Comparison of ENCODE assay signal across 10 mouse cellular contexts in the genomic region with DNA sequence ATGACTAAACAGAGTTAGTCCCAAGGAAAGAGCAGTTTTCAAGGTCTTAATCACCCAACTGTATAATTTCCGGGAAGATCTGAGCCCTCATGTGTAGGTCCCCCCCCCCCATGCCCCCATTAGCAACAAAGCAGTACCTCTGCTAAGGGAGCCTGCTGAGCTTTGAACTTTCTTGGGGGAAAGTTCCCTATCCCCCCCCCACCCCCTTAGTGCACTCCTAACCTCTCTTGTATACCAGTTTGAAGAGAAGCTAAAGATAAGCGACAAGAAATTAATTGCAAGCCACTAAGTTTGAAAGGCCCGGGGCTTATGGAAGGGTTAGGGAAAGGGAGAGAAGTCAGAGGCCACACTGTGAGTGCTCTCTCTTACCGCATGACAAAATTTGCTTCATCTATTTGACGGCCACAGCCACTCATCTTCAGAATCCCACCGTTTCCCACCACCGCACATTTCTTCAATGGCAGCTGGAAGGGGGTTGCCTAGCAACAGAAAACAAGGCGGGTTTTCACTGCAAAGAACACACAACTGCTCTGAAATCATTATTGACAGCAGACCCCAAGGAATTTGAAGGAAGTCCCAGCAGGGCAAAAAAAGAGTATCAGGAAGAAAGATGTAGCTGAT.
A peak's percentile ranks its signal among the peaks of the same experiment; 100 is the strongest.
DNase-seq lines count a peak whose midpoint lies in the region; ATAC-seq lines count a peak whose summit lies in the region.
"Had no signal": no experiment of that assay in that cellular context is flagged by ENCODE, and none has a peak within 500 bp of the region (broad histone marks: within the 10 kb centered on the region; RNA-seq: fewer than 3 reads in every experiment).

No protein-coding gene starts in this region.

- peak overlapping the region; percentile 27 for H3K27ac ChIP-seq in kidney, embryonic 16.5 days (ENCODE audit: low read length)
- H3K27ac ChIP-seq in kidney, embryonic 14.5 days (ENCODE audit: low read depth, low read length), result no peak overlapping the region
- peak overlapping the region; percentile 64 for H3K27ac ChIP-seq in forebrain, embryonic 12.5 days
- H3K27ac ChIP-seq in limb, embryonic 10.5 days, result peak overlapping the region; percentile 25; the same call in 1 of the 2 replicates
- H3K27ac ChIP-seq in neural tube, embryonic 14.5 days (ENCODE audit: low read depth, low read length), result peak overlapping the region; percentile 36; the same call in 1 of the 2 replicates

- peaks cover 37% of the 10 kb centered on the region for H3K4me1 ChIP-seq in kidney, embryonic 16.5 days (ENCODE audit: insufficient read depth, low read length)
- peaks cover 26% of the 10 kb centered on the region for H3K4me1 ChIP-seq in kidney, embryonic 14.5 days (ENCODE audit: control insufficient read depth, insufficient read depth, low read length)
- H3K4me1 ChIP-seq in forebrain, embryonic 12.5 days, result peaks cover 37% of the 10 kb centered on the region
- peaks cover 45% of the 10 kb centered on the region for H3K4me1 ChIP-seq in limb, embryonic 10.5 days
- peaks cover 32% of the 10 kb centered on the region for H3K4me1 ChIP-seq in neural tube, embryonic 14.5 days (ENCODE audit: control insufficient read depth, insufficient read depth, low read length)

- H3K4me3 ChIP-seq in kidney, embryonic 16.5 days (ENCODE audit: low read length), result no peak overlapping the region
- no peak overlapping the region for H3K4me3 ChIP-seq in kidney, embryonic 14.5 days (ENCODE audit: low read length)
- H3K4me3 ChIP-seq in forebrain, embryonic 12.5 days (replicated peaks), result no peak overlapping the region; the same call in 1 of the 2 replicates
- no peak overlapping the region for H3K4me3 ChIP-seq in limb, embryonic 10.5 days
- H3K4me3 ChIP-seq in neural tube, embryonic 14.5 days (ENCODE audit: low read depth, low read length), result no peak overlapping the region

- ATAC-seq in kidney, embryonic 16.5 days (ENCODE audit: low FRiP score, low TSS enrichment), result no peak
- ATAC-seq in kidney, embryonic 14.5 days (ENCODE audit: low FRiP score, low TSS enrichment), result no peak
- ATAC-seq in forebrain, embryonic 12.5 days (ENCODE audit: low FRiP score), result peak; percentile 74
- peak; percentile 63; the same call in 1 of the 2 replicates for ATAC-seq in neural tube, embryonic 14.5 days (ENCODE audit: low read depth)

- WGBS in kidney, embryonic 16.5 days, result 24% methylated on average over 8 of the region's 8 CpGs
- WGBS in kidney, embryonic 14.5 days, result 23% methylated on average over 8 of the region's 8 CpGs
- WGBS in forebrain, embryonic 12.5 days, result 4% methylated on average over 8 of the region's 8 CpGs
- 48% methylated on average over 8 of the region's 8 CpGs for WGBS in limb, embryonic 10.5 days
- 7% methylated on average over 8 of the region's 8 CpGs for WGBS in neural tube, embryonic 14.5 days

- no peaks in the 10 kb centered on the region for H3K27me3 ChIP-seq in kidney, embryonic 16.5 days (ENCODE audit: insufficient read depth, low read length)
- H3K27me3 ChIP-seq in kidney, embryonic 14.5 days (ENCODE audit: control insufficient read depth, insufficient read depth, low read length), result no peaks in the 10 kb centered on the region
- H3K27me3 ChIP-seq in forebrain, embryonic 12.5 days, result peaks cover 10% of the 10 kb centered on the region; the same call in 1 of the 2 replicates
- H3K27me3 ChIP-seq in limb, embryonic 10.5 days (ENCODE audit: low read depth, poor library complexity, severe bottlenecking), result no peaks in the 10 kb centered on the region
- H3K27me3 ChIP-seq in neural tube, embryonic 14.5 days (ENCODE audit: control insufficient read depth, insufficient read depth, low read length), result no peaks in the 10 kb centered on the region

- peak; percentile 49 for DNase-seq in limb, embryonic 10.5 days (ENCODE audit: low spot score)
- no peak for DNase-seq in spleen, adult 12 weeks (ENCODE audit: low spot score)
- DNase-seq in natural killer cell, adult 2 months (ENCODE audit: low spot score in 2 of 2), result no peak
- DNase-seq in lung, postnatal 14 days, result no peak
- DNase-seq: kidney, postnatal 10 days; right cerebral cortex, postnatal 4 days had no signal

- no peak overlapping the region for H3K4me2 ChIP-seq in kidney, embryonic 16.5 days (replicated peaks; ENCODE audit: low read depth, low read length)
- H3K4me2 ChIP-seq in kidney, embryonic 14.5 days (replicated peaks; ENCODE audit: low read depth, low read length), result no peak overlapping the region
- peak overlapping the region; percentile 24 for H3K4me2 ChIP-seq in forebrain, embryonic 12.5 days
- 0 out of 2 replicates have a peak overlapping the region, but pooled peaks have one; percentile 5 for H3K4me2 ChIP-seq in neural tube, embryonic 14.5 days (ENCODE audit: low read depth, low read length)

- no peaks in the 10 kb centered on the region for H3K36me3 ChIP-seq in kidney, embryonic 16.5 days (ENCODE audit: insufficient read depth, low read length)
- no peaks in the 10 kb centered on the region for H3K36me3 ChIP-seq in kidney, embryonic 14.5 days (ENCODE audit: control insufficient read depth, insufficient read depth, low read length)
- H3K36me3 ChIP-seq in forebrain, embryonic 12.5 days (replicated peaks), result no peaks in the 10 kb centered on the region
- H3K36me3 ChIP-seq in limb, embryonic 10.5 days, result no peaks in the 10 kb centered on the region
- H3K36me3 ChIP-seq in neural tube, embryonic 14.5 days (ENCODE audit: control insufficient read depth, insufficient read depth, low read length), result no peaks in the 10 kb centered on the region

- no peak overlapping the region for H3K9ac ChIP-seq in kidney, embryonic 16.5 days (replicated peaks; ENCODE audit: low read length)
- no peak overlapping the region for H3K9ac ChIP-seq in kidney, embryonic 14.5 days (ENCODE audit: low read depth, low read length)
- H3K9ac ChIP-seq in forebrain, embryonic 12.5 days, result no peak overlapping the region
- no peak overlapping the region for H3K9ac ChIP-seq in neural tube, embryonic 14.5 days (replicated peaks; ENCODE audit: low read depth, low read length)

- H3K9me3 ChIP-seq in kidney, embryonic 16.5 days (ENCODE audit: low read length), result no peaks in the 10 kb centered on the region
- H3K9me3 ChIP-seq in kidney, embryonic 14.5 days (ENCODE audit: control insufficient read depth, low read length), result no peaks in the 10 kb centered on the region
- no peaks in the 10 kb centered on the region for H3K9me3 ChIP-seq in forebrain, embryonic 12.5 days
- H3K9me3 ChIP-seq in limb, embryonic 10.5 days (replicated peaks), result no peaks in the 10 kb centered on the region
- no peaks in the 10 kb centered on the region for H3K9me3 ChIP-seq in neural tube, embryonic 14.5 days (ENCODE audit: control insufficient read depth, low read length)

Comparison
In these comparisons a context has a peak if more than half of its experiments do, and no peak if none do; other contexts are left out.
1. ATAC-seq: peak in forebrain, embryonic 12.5 days (single experiment) and neural tube, embryonic 14.5 days (single experiment); none in kidney, embryonic 16.5 days (single experiment) and kidney, embryonic 14.5 days (single experiment).
2. H3K4me2 ChIP-seq: peak in forebrain, embryonic 12.5 days (single experiment) and neural tube, embryonic 14.5 days (single experiment); none in kidney, embryonic 16.5 days (single experiment) and kidney, embryonic 14.5 days (single experiment).